Mouse (Mus musculus) myocyte (in vitro differentiated cells): ENCODE results near the gene Tnip1. TPM values are rescaled to one million over a fixed set of nuclear protein-coding genes. Genes with fewer than 3 reads are reported as not detected.

Experiments
- H3K27me3 ChIP-seq: one replicate; pipeline ENCODE4 v1.6.1; 2011; ENCODE audit not compliant: control insufficient read depth, insufficient read depth, insufficient read length
- H3K36me3 ChIP-seq: one replicate; pipeline ENCODE4 v1.6.1; 2011; ENCODE audit not compliant: control insufficient read depth, insufficient read depth
- H3K4me2 ChIP-seq: one replicate; pipeline ENCODE4 v1.6.1; 2011; ENCODE audit warnings: low read depth, control low read depth
- H3K4me3 ChIP-seq: one replicate; pipeline ENCODE4 v1.5.1; 2011; ENCODE audit warnings: mild to moderate bottlenecking, control low read depth, moderate library complexity
- H3K79me2 ChIP-seq: one replicate; pipeline ENCODE4 v1.6.1; 2011; ENCODE audit not compliant: control insufficient read depth, insufficient read depth
- H3ac ChIP-seq: one replicate; pipeline ENCODE4 v1.6.1; 2011; ENCODE audit not compliant: control insufficient read depth, insufficient read length
- CEBPB ChIP-seq: IDR thresholded peaks from 2 replicates; pipeline ENCODE4 v1.6.1; 2011; ENCODE audit warnings: mild to moderate bottlenecking, moderate library complexity; ENCODE audit not compliant: poor library complexity, insufficient read depth, severe bottlenecking
- E2F4 ChIP-seq: IDR thresholded peaks from one replicate; pipeline ENCODE4 v1.6.1; 2011; ENCODE audit warnings: mild to moderate bottlenecking, control low read depth, moderate library complexity; ENCODE audit not compliant: insufficient read depth
- MAX ChIP-seq: IDR thresholded peaks from one replicate; pipeline ENCODE4 v1.6.1; 2011; ENCODE audit warnings: low read depth, mild to moderate bottlenecking, control low read depth
- MYOD1 ChIP-seq, 3 experiments: IDR thresholded peaks; one replicate each; pipeline ENCODE4 v1.6.1; 2011; ENCODE audit warnings: control low read depth in 2 of 3, low read depth in 2 of 3, mild to moderate bottlenecking in 2 of 3, moderate library complexity in 1 of 3; ENCODE audit not compliant: insufficient read length in 2 of 3, control insufficient read depth in 1 of 3
- MYOG ChIP-seq, 3 experiments: IDR thresholded peaks; one replicate each; pipeline ENCODE4 v1.6.1; 2011; ENCODE audit warnings: control low read depth in 2 of 3, low read depth in 2 of 3, mild to moderate bottlenecking in 2 of 3; ENCODE audit not compliant: insufficient read length in 2 of 3, control insufficient read depth in 1 of 3, insufficient read depth in 1 of 3
- POLR2A ChIP-seq: IDR thresholded peaks from one replicate; pipeline ENCODE4 v1.6.1; 2011; ENCODE audit warnings: low read depth, mild to moderate bottlenecking, control low read depth, moderate library complexity; ENCODE audit not compliant: insufficient read length
- POLR2AphosphoS2 ChIP-seq: IDR thresholded peaks from one replicate; pipeline ENCODE4 v1.6.1; 2011; ENCODE audit warnings: low read depth, control low read depth; ENCODE audit not compliant: insufficient read length
- REST ChIP-seq: IDR thresholded peaks from one replicate; pipeline ENCODE4 v1.6.1; 2011; ENCODE audit warnings: mild to moderate bottlenecking, control low read depth, moderate library complexity; ENCODE audit not compliant: insufficient read depth, insufficient read length
- SRF ChIP-seq: IDR thresholded peaks from one replicate; pipeline ENCODE4 v1.6.1; 2011; ENCODE audit warnings: low read depth; ENCODE audit not compliant: control insufficient read depth, insufficient read length
- TCF12 ChIP-seq: IDR thresholded peaks from one replicate; pipeline ENCODE4 v1.6.1; 2011; ENCODE audit warnings: mild to moderate bottlenecking, control low read depth; ENCODE audit not compliant: poor library complexity, insufficient read depth, severe bottlenecking
- TCF3 ChIP-seq: IDR thresholded peaks from one replicate; pipeline ENCODE4 v1.6.1; 2011; ENCODE audit warnings: low read depth, control low read depth; ENCODE audit not compliant: insufficient read length
- USF1 ChIP-seq: IDR thresholded peaks from one replicate; pipeline ENCODE4 v1.6.1; 2011; ENCODE audit warnings: low read depth, mild to moderate bottlenecking, control low read depth, moderate library complexity
- polyA plus RNA-seq: library from polyadenylated mRNA; unstranded; fragments of >200 nt; fragmentation: generic; extraction: Trizol; gene quantifications from one replicate; pipeline ENCODE4 v1.2.1, GENCODE M21; 2012; ENCODE audit warnings: missing spikeins

Gene Tnip1
- polyA plus RNA-seq, 1 experiment, result 34.5 TPM

DNA sequence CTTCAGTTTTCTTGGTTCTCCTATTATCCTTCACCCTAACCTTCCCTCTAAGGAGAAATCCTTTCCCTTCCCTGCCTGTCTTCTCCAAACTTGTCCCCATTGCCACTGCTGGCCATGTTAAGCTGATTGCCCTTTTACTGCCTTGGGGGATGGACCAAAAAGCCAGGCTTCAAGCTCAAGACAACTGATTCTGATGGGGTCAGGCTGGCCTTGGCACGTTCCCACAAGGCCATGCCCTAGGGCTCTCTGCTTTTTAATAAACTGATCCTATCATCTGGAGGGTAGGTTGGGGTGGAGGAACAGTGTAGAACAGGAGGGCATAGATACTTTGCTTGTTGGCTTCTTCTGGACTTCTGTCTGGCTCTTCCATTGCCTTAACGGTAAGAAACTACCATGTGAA lies 77.3 kb downstream of the Tnip1 start:
- H3K27me3 ChIP-seq, result no peaks in the 10 kb centered on the region
- no peak overlapping the region for H3K4me2 ChIP-seq
- no peak overlapping the region for H3K4me3 ChIP-seq

DNA sequence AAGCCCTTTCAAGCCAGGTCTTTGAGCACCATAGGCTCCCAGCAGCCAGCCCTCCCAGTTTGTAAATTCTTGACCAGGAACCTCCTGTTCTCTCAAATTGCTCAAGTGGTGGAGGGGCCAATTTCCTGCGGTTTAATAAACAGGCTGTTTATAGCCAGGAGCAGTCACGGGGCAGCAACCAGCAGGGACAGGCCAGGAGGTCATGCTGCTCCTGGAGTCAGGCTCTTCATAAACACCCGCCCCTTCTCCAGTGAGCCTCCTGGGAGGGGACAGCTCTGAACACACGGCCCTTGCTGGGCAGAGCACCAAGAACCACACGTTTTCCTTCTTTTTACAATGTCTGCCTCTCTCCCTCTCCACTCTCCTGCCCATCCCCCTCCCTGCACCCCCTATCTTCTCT lies 77.8 kb downstream of the Tnip1 start:
- TF ChIP-seq REST, result no peak
- TF ChIP-seq TCF3, result no peak
- no peak for TF ChIP-seq USF1
- TF ChIP-seq MYOG (IDR thresholded peaks at IDR 0.05; ENCODE audit: control insufficient read depth in 1 of 3, insufficient read depth in 1 of 3, insufficient read length in 2 of 3, low read depth in 2 of 3), result peak in 1 of 3 experiments; percentile 51
- no peak for TF ChIP-seq POLR2A
- TF ChIP-seq E2F4, result no peak
- no peak for TF ChIP-seq TCF12
- no peak for TF ChIP-seq SRF
- TF ChIP-seq CEBPB, result peak; percentile 25; the same call in 1 of the 2 replicates
- peak in 1 of 3 experiments; percentile 34 for TF ChIP-seq MYOD1 (IDR thresholded peaks at IDR 0.05; ENCODE audit: control insufficient read depth in 1 of 3, insufficient read length in 2 of 3, low read depth in 2 of 3)
- TF ChIP-seq POLR2AphosphoS2, result no peak
- TF ChIP-seq MAX, result no peak
- Histone ChIP-seq H3K27me3 (no peaks in the 10 kb centered on the region), H3K36me3 (no peaks in the 10 kb centered on the region), H3ac (no peak overlapping the region), H3K4me3 (no peak overlapping the region), H3K4me2 (no peak overlapping the region), H3K79me2 (no peaks in the 10 kb centered on the region)

More for the DNA sequence above, 77.3 kb downstream of the Tnip1 start:
- Histone ChIP-seq H3ac (no peak overlapping the region), H3K36me3 (no peaks in the 10 kb centered on the region), H3K79me2 (no peaks in the 10 kb centered on the region)
- TF ChIP-seq TCF3 (no peak), E2F4 (no peak), SRF (no peak)

- TF ChIP-seq TCF3 (no peak), POLR2A (no peak)
- H3K27me3 ChIP-seq, result no peaks in the 10 kb centered on the region
- no peak overlapping the region for H3K4me2 ChIP-seq
- H3ac ChIP-seq, result no peak overlapping the region
- no peaks in the 10 kb centered on the region for H3K36me3 ChIP-seq
- H3K79me2 ChIP-seq, result no peaks in the 10 kb centered on the region
- no peak overlapping the region for H3K4me3 ChIP-seq
Measured at GRCm38 (mm10) chr11:54884197-54884828, 78.4 kb downstream of the Tnip1 start.

- no peak overlapping the region for H3K4me3 ChIP-seq
- no peak overlapping the region for H3ac ChIP-seq
- no peaks in the 10 kb centered on the region for H3K79me2 ChIP-seq
- no peaks in the 10 kb centered on the region for H3K27me3 ChIP-seq
- peak overlapping the region; percentile 21 for H3K4me2 ChIP-seq
- no peaks in the 10 kb centered on the region for H3K36me3 ChIP-seq
- TF ChIP-seq MYOG (IDR thresholded peaks at IDR 0.05; ENCODE audit: control insufficient read depth in 1 of 3, insufficient read depth in 1 of 3, insufficient read length in 2 of 3, low read depth in 2 of 3), result peak in 1 of 3 experiments; percentile 27
- TF ChIP-seq POLR2AphosphoS2, result no peak
Measured at GRCm38 (mm10) chr11:54882671-54883070, 80.0 kb downstream of the Tnip1 start.

DNA sequence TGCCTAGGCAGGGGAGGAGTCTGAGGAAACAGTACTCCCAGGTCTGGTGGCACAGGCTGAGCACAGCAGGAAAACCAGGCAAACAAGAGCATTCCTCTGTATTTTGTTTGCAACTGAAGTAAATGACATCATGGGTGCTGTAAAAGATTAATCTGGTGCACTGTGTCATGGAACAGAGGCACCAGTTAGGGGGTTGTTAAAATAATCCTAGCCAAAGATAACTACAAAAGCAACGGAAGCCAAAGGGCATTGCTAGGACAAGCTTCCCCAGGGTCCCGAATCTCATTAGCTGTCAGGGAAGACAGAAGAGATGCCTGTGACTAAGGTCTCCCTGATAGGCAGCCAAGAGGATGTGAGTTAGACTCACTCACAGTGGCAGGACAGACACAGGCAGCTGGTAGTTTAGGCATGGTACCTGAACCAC lies 81.7 kb downstream of the Tnip1 start:
- Histone ChIP-seq H3K79me2 (no peaks in the 10 kb centered on the region), H3K4me3 (no peak overlapping the region), H3ac (no peak overlapping the region), H3K4me2 (no peak overlapping the region), H3K27me3 (no peaks in the 10 kb centered on the region), H3K36me3 (no peaks in the 10 kb centered on the region)
- peak in 1 of 3 experiments; percentile 48 for TF ChIP-seq MYOD1 (IDR thresholded peaks at IDR 0.05; ENCODE audit: control insufficient read depth in 1 of 3, insufficient read length in 2 of 3, low read depth in 2 of 3)
- TF ChIP-seq POLR2AphosphoS2, result no peak

DNA sequence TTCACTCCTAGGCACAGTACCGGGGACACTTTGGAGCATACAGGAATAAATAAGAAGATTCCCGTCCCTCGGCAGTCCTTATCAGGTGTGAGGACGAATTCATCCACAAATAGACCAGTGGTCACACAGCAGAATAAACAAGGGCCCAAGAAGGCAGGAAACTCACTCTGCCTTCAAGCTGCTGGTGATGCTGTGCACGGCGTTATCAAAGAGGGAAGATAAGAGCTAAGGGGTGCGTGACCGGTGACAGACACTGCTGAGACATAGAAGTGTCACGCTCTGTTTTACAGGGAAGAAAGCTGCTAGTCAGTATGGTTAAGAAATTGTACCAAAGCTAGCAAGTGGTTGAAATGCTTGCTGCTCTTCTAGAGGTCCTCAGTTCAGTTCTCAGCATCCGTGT lies 82.8 kb downstream of the Tnip1 start:
- TF ChIP-seq USF1 (no peak), POLR2AphosphoS2 (no peak), TCF12 (no peak), MYOG (IDR thresholded peaks at IDR 0.05; ENCODE audit: control insufficient read depth in 1 of 3, insufficient read depth in 1 of 3, insufficient read length in 2 of 3, low read depth in 2 of 3) (no peak), SRF (no peak), MAX (no peak), POLR2A (no peak)
- no peak overlapping the region for H3K4me2 ChIP-seq

More for the DNA sequence above, 82.8 kb downstream of the Tnip1 start:
- Histone ChIP-seq H3ac (no peak overlapping the region), H3K79me2 (no peaks in the 10 kb centered on the region), H3K4me3 (no peak overlapping the region), H3K36me3 (no peaks in the 10 kb centered on the region), H3K27me3 (no peaks in the 10 kb centered on the region)
